Mouse (Mus musculus): ENCODE data around the gene Ubash3a. TPM values are rescaled to one million over a fixed set of nuclear protein-coding genes. Genes with fewer than 3 reads are reported as not detected.

Gene Ubash3a
- polyA plus RNA-seq, 2 experiments: 0.30 to 0.51 TPM

DNA sequence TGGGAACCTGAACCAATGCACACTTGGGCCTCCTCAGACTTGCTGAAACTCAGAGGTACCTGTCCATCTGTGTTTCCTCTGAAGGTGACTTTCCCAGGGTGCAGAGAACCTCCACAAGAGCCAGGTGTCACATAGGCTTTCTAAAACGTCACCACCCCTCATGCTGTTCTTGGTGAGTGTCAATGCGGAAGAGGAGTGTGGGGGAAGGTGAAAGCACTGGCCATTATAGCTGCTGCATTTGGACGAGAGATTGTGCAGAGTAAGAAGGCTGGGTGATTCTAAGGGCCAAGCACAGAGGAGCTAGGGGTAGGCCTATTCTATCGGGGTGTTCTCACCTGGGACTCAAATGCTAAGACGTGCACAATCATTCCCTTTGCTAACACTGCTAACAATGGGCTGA lies 46.3 kb downstream of the Ubash3a start:
- 63% methylated on average over 5 of the region's 5 CpGs for WGBS
- no peak for ATAC-seq (ENCODE audit: low FRiP score, low read depth)

DNA sequence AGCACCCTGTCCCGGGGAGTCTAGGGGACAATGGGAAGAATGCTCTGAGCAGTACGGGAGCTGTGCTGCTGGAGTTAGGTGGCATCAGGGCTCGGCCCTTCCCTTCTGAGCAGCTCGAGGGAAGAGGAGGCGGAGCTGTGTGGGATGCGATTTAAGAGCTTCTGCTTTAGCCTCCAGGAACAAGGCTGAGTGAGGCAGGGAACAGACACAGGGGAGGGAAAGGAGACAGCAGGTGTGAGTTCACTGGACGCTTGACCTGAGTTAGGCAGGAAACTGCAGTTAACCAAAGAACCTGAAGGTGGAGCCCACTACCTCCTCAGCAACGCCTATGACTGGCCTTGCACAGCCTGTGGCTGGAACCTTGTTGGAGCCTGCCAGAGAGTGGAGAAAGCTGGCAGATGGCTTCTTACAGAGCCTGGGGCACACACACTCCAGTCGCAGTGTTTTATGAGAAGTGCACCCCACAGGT lies 46.8 kb downstream of the Ubash3a start:
- no peak for TF ChIP-seq POLR2A (IDR thresholded peaks at IDR 0.05; ENCODE audit: borderline replicate concordance, extremely low read depth, insufficient read depth, insufficient read length)
- H3K27me3 ChIP-seq (ENCODE audit: control insufficient read depth, insufficient read depth, low read length): no peaks in the 10 kb centered on the region
- ATAC-seq (ENCODE audit: low FRiP score, low read depth): peak; percentile 63; the same call in 1 of the 2 replicates
- no peak overlapping the region for H3K4me2 ChIP-seq (replicated peaks; ENCODE audit: low read depth, low read length, severe bottlenecking)
- H3K27ac ChIP-seq (replicated peaks; ENCODE audit: low read depth, low read length): no peak overlapping the region
- 12% methylated on average over 9 of the region's 9 CpGs for WGBS
- DNase-seq (ENCODE audit: low spot score): peak; percentile 76
- H3K9ac ChIP-seq (ENCODE audit: low read depth, low read length, severe bottlenecking): no peak overlapping the region
- no peak overlapping the region for H3K4me3 ChIP-seq (replicated peaks; ENCODE audit: low read length)
- 0 out of 2 replicates have a peak, but pooled peaks cover 2% of the 10 kb centered on the region for H3K4me1 ChIP-seq (ENCODE audit: control insufficient read depth, insufficient read depth, low read length)
- H3K9me3 ChIP-seq (ENCODE audit: control insufficient read depth, low read length): no peaks in the 10 kb centered on the region
- no peaks in the 10 kb centered on the region for H3K36me3 ChIP-seq (ENCODE audit: control insufficient read depth, insufficient read depth, low read length)

More for the DNA sequence above, 46.3 kb downstream of the Ubash3a start:
- H3K27ac ChIP-seq (replicated peaks; ENCODE audit: low read depth, low read length): no peak overlapping the region
- H3K4me2 ChIP-seq (replicated peaks; ENCODE audit: low read depth, low read length, severe bottlenecking): no peak overlapping the region
- H3K36me3 ChIP-seq (ENCODE audit: control insufficient read depth, insufficient read depth, low read length): no peaks in the 10 kb centered on the region
- no peaks in the 10 kb centered on the region for H3K27me3 ChIP-seq (ENCODE audit: control insufficient read depth, insufficient read depth, low read length)
- no peak for DNase-seq (ENCODE audit: low spot score)
- H3K4me3 ChIP-seq (replicated peaks; ENCODE audit: low read length): no peak overlapping the region
- no peak for TF ChIP-seq POLR2A (IDR thresholded peaks at IDR 0.05; ENCODE audit: borderline replicate concordance, extremely low read depth, insufficient read depth, insufficient read length)
- no peak overlapping the region for H3K9ac ChIP-seq (ENCODE audit: low read depth, low read length, severe bottlenecking)
- H3K4me1 ChIP-seq (ENCODE audit: control insufficient read depth, insufficient read depth, low read length): 0 out of 2 replicates have a peak, but pooled peaks cover 2% of the 10 kb centered on the region
- no peaks in the 10 kb centered on the region for H3K9me3 ChIP-seq (ENCODE audit: control insufficient read depth, low read length)

DNA sequence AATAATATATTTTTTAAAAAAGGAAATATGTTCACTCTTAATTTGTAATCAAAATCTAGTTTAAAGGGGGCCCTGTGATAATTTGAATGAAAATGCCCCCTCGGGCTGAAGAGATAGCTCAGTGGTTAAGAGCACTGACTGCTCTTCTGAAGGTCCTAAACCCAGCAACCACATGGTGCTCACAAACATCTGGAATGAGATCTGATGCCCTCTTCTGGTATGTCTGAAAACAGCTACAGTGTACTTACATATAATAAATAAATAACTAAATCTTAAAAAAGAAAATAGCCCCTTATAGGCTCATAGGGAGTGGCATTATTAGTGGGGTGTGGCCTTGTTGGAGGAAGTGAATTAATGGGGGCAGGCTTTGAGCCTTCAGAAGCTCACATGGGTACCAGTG lies 49.5 kb downstream of the Ubash3a start:
- Histone ChIP-seq H3K36me3 (ENCODE audit: control insufficient read depth, insufficient read depth, low read length) (no peaks in the 10 kb centered on the region), H3K27me3 (ENCODE audit: control insufficient read depth, insufficient read depth, low read length) (no peaks in the 10 kb centered on the region), H3K9ac (ENCODE audit: low read depth, low read length, severe bottlenecking) (no peak overlapping the region), H3K4me2 (replicated peaks; ENCODE audit: low read depth, low read length, severe bottlenecking) (no peak overlapping the region), H3K27ac (replicated peaks; ENCODE audit: low read depth, low read length) (no peak overlapping the region), H3K4me3 (replicated peaks; ENCODE audit: low read length) (no peak overlapping the region), H3K4me1 (ENCODE audit: control insufficient read depth, insufficient read depth, low read length) (0 out of 2 replicates have a peak, but pooled peaks cover 2% of the 10 kb centered on the region), H3K9me3 (ENCODE audit: control insufficient read depth, low read length) (no peaks in the 10 kb centered on the region)
- DNase-seq (ENCODE audit: low spot score) (no peak), ATAC-seq (ENCODE audit: low FRiP score, low read depth) (no peak; the same call in 1 of the 2 replicates)
- TF ChIP-seq POLR2A (IDR thresholded peaks at IDR 0.05; ENCODE audit: borderline replicate concordance, extremely low read depth, insufficient read depth, insufficient read length): no peak
- 82% methylated on average over 1 of the region's 1 CpGs for WGBS

DNA sequence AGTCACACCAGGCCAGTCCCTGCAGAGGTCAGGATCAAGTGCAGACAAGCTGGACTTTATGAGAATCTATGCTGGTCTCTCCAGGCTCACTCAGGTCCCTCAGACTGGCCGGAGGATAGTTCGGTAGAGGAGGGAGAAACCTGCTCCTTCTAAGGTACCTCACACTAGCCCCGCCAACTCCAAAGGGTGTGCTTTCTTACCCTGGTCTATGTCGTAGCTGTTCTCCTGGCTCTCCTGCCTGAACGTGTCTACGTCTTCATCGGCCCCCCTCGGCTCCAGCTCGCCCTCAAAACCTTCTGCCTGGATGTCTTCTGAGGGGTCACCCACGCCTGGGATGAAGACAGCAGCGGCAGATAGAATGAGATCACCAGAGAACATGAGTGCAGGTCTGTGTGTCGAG lies 50.2 kb downstream of the Ubash3a start:
- ATAC-seq (ENCODE audit: low FRiP score, low read depth): no peak
- Histone ChIP-seq H3K27me3 (ENCODE audit: control insufficient read depth, insufficient read depth, low read length) (no peaks in the 10 kb centered on the region), H3K9ac (ENCODE audit: low read depth, low read length, severe bottlenecking) (no peak overlapping the region)

DNA sequence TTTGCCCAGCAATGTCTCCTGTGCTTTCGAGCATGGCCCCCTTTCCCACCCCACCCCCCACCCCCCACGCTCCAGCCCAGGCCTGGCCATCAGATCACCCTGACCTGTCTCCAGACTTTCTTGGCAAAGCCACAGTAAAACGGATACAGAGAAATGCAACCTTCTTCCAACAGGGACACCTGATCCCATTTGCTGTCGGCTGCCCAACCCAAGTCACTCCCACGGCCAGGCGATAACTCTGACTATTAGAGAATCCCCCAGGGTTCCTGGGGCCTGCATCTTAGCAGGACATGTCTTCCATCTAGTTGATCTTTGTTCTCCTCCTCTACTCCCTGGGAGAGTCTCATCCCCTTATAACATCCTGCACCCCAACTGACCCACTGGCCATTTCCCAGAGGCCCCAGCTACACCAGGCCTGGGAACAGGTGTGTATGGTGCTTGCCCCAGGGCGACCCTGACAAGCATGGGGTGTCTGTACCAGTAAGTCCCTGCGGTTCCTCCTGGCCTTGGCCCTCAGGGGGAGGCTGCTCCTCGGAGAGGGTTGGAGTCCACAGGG lies 50.7 kb downstream of the Ubash3a start:
- no peak overlapping the region for H3K4me3 ChIP-seq (replicated peaks; ENCODE audit: low read length)
- no peak overlapping the region for H3K9ac ChIP-seq (ENCODE audit: low read depth, low read length, severe bottlenecking)
- H3K4me2 ChIP-seq (replicated peaks; ENCODE audit: low read depth, low read length, severe bottlenecking): no peak overlapping the region
- no peaks in the 10 kb centered on the region for H3K27me3 ChIP-seq (ENCODE audit: control insufficient read depth, insufficient read depth, low read length)
- ATAC-seq (ENCODE audit: low FRiP score, low read depth) (no peak), DNase-seq (ENCODE audit: low spot score) (no peak)
- H3K36me3 ChIP-seq (ENCODE audit: control insufficient read depth, insufficient read depth, low read length): no peaks in the 10 kb centered on the region
- 71% methylated on average over 9 of the region's 9 CpGs for WGBS
- no peak overlapping the region for H3K27ac ChIP-seq (replicated peaks; ENCODE audit: low read depth, low read length)
- no peak for TF ChIP-seq POLR2A (IDR thresholded peaks at IDR 0.05; ENCODE audit: borderline replicate concordance, extremely low read depth, insufficient read depth, insufficient read length)
- no peaks in the 10 kb centered on the region for H3K9me3 ChIP-seq (ENCODE audit: control insufficient read depth, low read length)
- 0 out of 2 replicates have a peak, but pooled peaks cover 2% of the 10 kb centered on the region for H3K4me1 ChIP-seq (ENCODE audit: control insufficient read depth, insufficient read depth, low read length)

More for the DNA sequence above, 50.2 kb downstream of the Ubash3a start:
- no peak overlapping the region for H3K4me3 ChIP-seq (replicated peaks; ENCODE audit: low read length)
- 91% methylated on average over 12 of the region's 12 CpGs for WGBS
- no peaks in the 10 kb centered on the region for H3K36me3 ChIP-seq (ENCODE audit: control insufficient read depth, insufficient read depth, low read length)
- DNase-seq (ENCODE audit: low spot score): no peak
- H3K4me1 ChIP-seq (ENCODE audit: control insufficient read depth, insufficient read depth, low read length): 0 out of 2 replicates have a peak, but pooled peaks cover 2% of the 10 kb centered on the region
- TF ChIP-seq POLR2A (IDR thresholded peaks at IDR 0.05; ENCODE audit: borderline replicate concordance, extremely low read depth, insufficient read depth, insufficient read length): no peak
- H3K4me2 ChIP-seq (replicated peaks; ENCODE audit: low read depth, low read length, severe bottlenecking): no peak overlapping the region
- H3K9me3 ChIP-seq (ENCODE audit: control insufficient read depth, low read length): no peaks in the 10 kb centered on the region
- H3K27ac ChIP-seq (replicated peaks; ENCODE audit: low read depth, low read length): no peak overlapping the region
